Mouse (Mus musculus): Measurements from ENCODE around the gene Prkrip1.

DNA sequence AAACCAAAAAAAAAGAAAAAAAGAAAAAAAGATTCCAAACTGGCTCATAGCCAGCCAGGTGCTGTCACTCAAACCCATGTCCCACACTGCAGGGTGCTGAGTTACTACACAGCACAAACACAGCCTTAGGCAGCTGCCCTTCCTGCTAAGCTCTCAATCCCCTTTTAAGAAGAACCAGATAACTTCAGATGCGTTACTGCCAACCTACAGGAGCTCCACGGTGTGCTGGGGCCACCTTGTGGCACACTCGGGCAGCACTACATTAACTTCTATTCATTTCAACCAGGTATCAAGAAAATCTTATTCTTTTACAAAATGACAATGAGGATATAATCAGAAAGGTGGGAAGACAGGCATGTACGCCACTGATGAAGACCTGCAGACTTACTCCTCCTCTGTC is 12.0 kb downstream of the Prkrip1 start:
- TF ChIP-seq POLR2A (IDR thresholded peaks at IDR 0.05; ENCODE audit: insufficient read depth, low read length) = no peak
- peak; percentile 80 for TF ChIP-seq CTCF (IDR thresholded peaks at IDR 0.05; ENCODE audit: low read depth, low read length)

All from ES-Bruce4 (cell line).